Mouse (Mus musculus): ENCODE data around the gene Rpl29. TPM values are rescaled to one million over a fixed set of nuclear protein-coding genes. Genes with fewer than 3 reads are reported as not detected.

Gene Rpl29
- total and polyA plus RNA-seq, 3 experiments: 1,058 to 1,867 (median 1,257) TPM

GRCm38 (mm10) chr9:106472321-106472720 lies 43.1 kb downstream of the Rpl29 start:
- dilution Hi-C loops (cut with MboI; ENCODE audit: extremely low pct_ligation_motif_present, extremely low pct_unique_long_range_greater_than_20kb, low sequenced_read_pairs) (no loop called here), in situ Hi-C loops (cut with MboI; ENCODE audit: low pct_ligation_motif_present, low pct_unique_long_range_greater_than_20kb, low sequenced_read_pairs) (no loop called here)
- Histone ChIP-seq H3K9ac (ENCODE audit: insufficient read depth, low read depth) (no peak overlapping the region), H3K4me1 (ENCODE audit: control insufficient read depth in 1 of 2, insufficient read depth in 2 of 2) (peaks cover 0 to 36% of the 10 kb centered on the region in 2 experiments; a peak in 3 of 4 replicates), H3K27ac (ENCODE audit: insufficient read depth, low read depth) (no peak overlapping the region), H3K4me2 (ENCODE audit: insufficient read depth, low read depth, poor library complexity, severe bottlenecking) (no peak overlapping the region), H3K36me3 (replicated peaks in 1 of 2; ENCODE audit: control insufficient read depth in 1 of 2, insufficient read depth in 1 of 2, low read length in 1 of 2) (peaks cover 2 to 39% of the 10 kb centered on the region in 2 experiments), H3K79me2 (replicated peaks; ENCODE audit: control insufficient read depth, extremely low read depth, insufficient read depth, poor library complexity, severe bottlenecking) (peaks cover 2% of the 10 kb centered on the region), H3K9me3 (replicated peaks; ENCODE audit: low read length) (no peaks in the 10 kb centered on the region), H3K4me3 (replicated peaks in 1 of 3; ENCODE audit: low read depth in 2 of 3, low read length in 2 of 3, poor library complexity in 1 of 3) (no peak overlapping the region), H3K27me3 (replicated peaks) (no peaks in the 10 kb centered on the region)
- TF ChIP-seq JUND (conservative IDR thresholded peaks at IDR 0.05; ENCODE audit: low read depth, low read length) (no peak), PAX5 (IDR thresholded peaks at IDR 0.05; ENCODE audit: low read length) (no peak), KAT2A (IDR thresholded peaks at IDR 0.05; ENCODE audit: insufficient replicate concordance, low read length) (no peak), USF1 (IDR thresholded peaks at IDR 0.05; ENCODE audit: low read depth, low read length) (no peak), ELF1 (IDR thresholded peaks at IDR 0.05; ENCODE audit: low read depth, low read length) (no peak), JUN (IDR thresholded peaks at IDR 0.05; ENCODE audit: insufficient read depth, low read depth, low read length) (no peak), GABPA (IDR thresholded peaks at IDR 0.05; ENCODE audit: insufficient replicate concordance, low read depth, low read length) (no peak), CHD1 (IDR thresholded peaks at IDR 0.05; ENCODE audit: low read depth, low read length) (no peak), BHLHE40 (IDR thresholded peaks at IDR 0.05; ENCODE audit: low read depth, low read length) (no peak), UBTF (IDR thresholded peaks at IDR 0.05; ENCODE audit: low read depth, low read length) (no peak), EP300 (IDR thresholded peaks at IDR 0.05; ENCODE audit: low read length) (no peak), ZMIZ1 (IDR thresholded peaks at IDR 0.05; ENCODE audit: low read depth, low read length) (no peak), HCFC1 (IDR thresholded peaks at IDR 0.05; ENCODE audit: low read depth, low read length) (no peak), ZC3H11A (IDR thresholded peaks at IDR 0.05; ENCODE audit: low read depth, low read length) (no peak), TCF12 (IDR thresholded peaks at IDR 0.05; ENCODE audit: low read depth, low read length) (no peak), MXI1 (IDR thresholded peaks at IDR 0.05; ENCODE audit: low read depth, low read length) (no peak), MEF2A (IDR thresholded peaks at IDR 0.05; ENCODE audit: borderline replicate concordance, low read depth, low read length) (no peak), NELFE (IDR thresholded peaks at IDR 0.05; ENCODE audit: low read depth, low read length) (no peak), USF2 (conservative IDR thresholded peaks at IDR 0.05; ENCODE audit: low read depth, low read length) (no peak), SIN3A (IDR thresholded peaks at IDR 0.05; ENCODE audit: low read length) (no peak)
- DNase-seq (ENCODE audit: extremely low read depth): no peak

- Histone ChIP-seq H3K4me2 (ENCODE audit: insufficient read depth, low read depth, poor library complexity, severe bottlenecking) (no peak overlapping the region), H3K4me1 (ENCODE audit: control insufficient read depth in 1 of 2, insufficient read depth in 2 of 2) (peaks cover 0 to 39% of the 10 kb centered on the region in 2 experiments; a peak in 3 of 4 replicates), H3K36me3 (replicated peaks in 1 of 2; ENCODE audit: control insufficient read depth in 1 of 2, insufficient read depth in 1 of 2, low read length in 1 of 2) (peaks cover 2 to 39% of the 10 kb centered on the region in 2 experiments), H3K4me3 (replicated peaks in 1 of 3; ENCODE audit: low read depth in 2 of 3, low read length in 2 of 3, poor library complexity in 1 of 3) (no peak overlapping the region), H3K27me3 (replicated peaks) (no peaks in the 10 kb centered on the region), H3K9me3 (replicated peaks; ENCODE audit: low read length) (no peaks in the 10 kb centered on the region), H3K27ac (ENCODE audit: insufficient read depth, low read depth) (no peak overlapping the region), H3K9ac (ENCODE audit: insufficient read depth, low read depth) (no peak overlapping the region), H3K79me2 (replicated peaks; ENCODE audit: control insufficient read depth, extremely low read depth, insufficient read depth, poor library complexity, severe bottlenecking) (peaks cover 11% of the 10 kb centered on the region)
- in situ Hi-C loops (cut with MboI; ENCODE audit: low pct_ligation_motif_present, low pct_unique_long_range_greater_than_20kb, low sequenced_read_pairs) (no loop called here), dilution Hi-C loops (cut with MboI; ENCODE audit: extremely low pct_ligation_motif_present, extremely low pct_unique_long_range_greater_than_20kb, low sequenced_read_pairs) (no loop called here)
- DNase-seq (ENCODE audit: extremely low read depth): no peak
- TF ChIP-seq MEF2A (IDR thresholded peaks at IDR 0.05; ENCODE audit: borderline replicate concordance, low read depth, low read length) (no peak), JUN (IDR thresholded peaks at IDR 0.05; ENCODE audit: insufficient read depth, low read depth, low read length) (no peak), EP300 (IDR thresholded peaks at IDR 0.05; ENCODE audit: low read length) (no peak), CTCF (conservative IDR thresholded peaks at IDR 0.05 in 1 of 2, IDR thresholded peaks at IDR 0.05 in 1 of 2; ENCODE audit: low read depth in 2 of 2, low read length in 2 of 2) (no peak), POLR2A (IDR thresholded peaks at IDR 0.05; ENCODE audit: low read depth, low read length) (no peak), POLR2AphosphoS2 (IDR thresholded peaks at IDR 0.05; ENCODE audit: low read depth, low read length) (no peak), E2F4 (IDR thresholded peaks at IDR 0.05; ENCODE audit: insufficient replicate concordance, low read depth, low read length) (no peak), ZC3H11A (IDR thresholded peaks at IDR 0.05; ENCODE audit: low read depth, low read length) (no peak), MAX (IDR thresholded peaks at IDR 0.05; ENCODE audit: low read length) (no peak), ZKSCAN1 (IDR thresholded peaks at IDR 0.05; ENCODE audit: borderline replicate concordance, low read depth, low read length) (no peak)
Observed at GRCm38 (mm10) chr9:106473081-106473752, 44.0 kb downstream of the Rpl29 start.

Measured in CH12.LX (cell line).